Mouse (Mus musculus) left cerebral cortex, postnatal 36 days (tissue): ENCODE data around the gene Man2c1. TPM values are rescaled to one million over a fixed set of nuclear protein-coding genes. Genes with fewer than 3 reads are reported as not detected.
A peak's percentile ranks its signal among the peaks of the same experiment; 100 is the strongest.

Source experiments
- DNase-seq, 2 experiments: peaks; one replicate each; pipeline ENCODE4 v3.0.0; 2021 to 2022; ENCODE audit warnings: low spot score in 2 of 2, mixed read lengths in 1 of 2
- intact Hi-C: fragments of 180-260 bp; cut with DNase I; formaldehyde crosslinking; loops from one replicate; pipeline ENCODE4 v1.15.1; 2025
- total RNA-seq, 2 experiments: library from RNA; stranded (reverse); gene quantifications; 2 replicates each; pipeline ENCODE4 v1.2.3; 2021

Gene Man2c1
- total RNA-seq: 100 to 1,000 TPM; 107 to 172 TPM

- peak; percentile 94 for DNase-seq
- intact Hi-C loops: loop anchor here (2.0 to 5.0 kb wide), 3 partner anchors 136 to 240 kb away; partner anchors contain the start of gene Ptpn9
These were observed at the start of gene Man2c1 for GRCm38 (mm10) chr9:57130577-57131433. Man2c1 (plus strand) TSS chr9:57130690.

- DNase-seq: no peak
- intact Hi-C loops: no loop called here
These were observed 48.3 kb upstream of the Man2c1 start for GRCm38 (mm10) chr9:57082236-57082635.

GRCm38 (mm10) chr9:57117261-57117755, 13.2 kb upstream of the Man2c1 start:
- no peak for DNase-seq
- intact Hi-C loops: no loop called here

GRCm38 (mm10) chr9:57129641-57130040, 849 bp upstream of the Man2c1 start:
- no peak for DNase-seq
- intact Hi-C loops: loop anchor here (2.0 to 5.0 kb wide), 3 partner anchors 135 to 239 kb away; partner anchors contain the start of gene Ptpn9

GRCm38 (mm10) chr9:57137246-57137645, 6.8 kb downstream of the Man2c1 start:
- no peak for DNase-seq
- intact Hi-C loops: no loop called here

GRCm38 (mm10) chr9:57137777-57138176, 7.3 kb downstream of the Man2c1 start:
- intact Hi-C loops: no loop called here
- DNase-seq: no peak

GRCm38 (mm10) chr9:57138507-57138906, 8.0 kb downstream of the Man2c1 start:
- intact Hi-C loops: no loop called here

GRCm38 (mm10) chr9:57139110-57139509, 8.6 kb downstream of the Man2c1 start:
- no peak for DNase-seq
- intact Hi-C loops: no loop called here

More at GRCm38 (mm10) chr9:57138507-57138906, 8.0 kb downstream of the Man2c1 start:
- no peak for DNase-seq

GRCm38 (mm10) chr9:57139571-57139970, 9.1 kb downstream of the Man2c1 start:
- intact Hi-C loops: no loop called here
- DNase-seq: no peak

GRCm38 (mm10) chr9:57141417-57142353, 11.2 kb downstream of the Man2c1 start:
- DNase-seq: peak in 1 of 2 experiments; percentile 1
- intact Hi-C loops: no loop called here

GRCm38 (mm10) chr9:57143212-57143611, 12.7 kb downstream of the Man2c1 start:
- intact Hi-C loops: no loop called here
- DNase-seq: no peak

GRCm38 (mm10) chr9:57144830-57145229, 14.3 kb downstream of the Man2c1 start:
- no peak for DNase-seq
- intact Hi-C loops: no loop called here

- peak in 1 of 2 experiments; percentile 6 for DNase-seq
- intact Hi-C loops: no loop called here
These were observed 16.1 kb downstream of the Man2c1 start for GRCm38 (mm10) chr9:57146451-57147066.

- intact Hi-C loops: no loop called here
- DNase-seq: peak in 1 of 2 experiments; percentile 18
These were observed 17.0 kb downstream of the Man2c1 start for GRCm38 (mm10) chr9:57147205-57148143.

GRCm38 (mm10) chr9:57148144-57148878, 17.8 kb downstream of the Man2c1 start, which contains the start of gene Neil1:
Neil1 (minus strand) TSS chr9:57148305.
- intact Hi-C loops: no loop called here
- peak; percentile 90 to 91 for DNase-seq

- intact Hi-C loops: no loop called here
These were observed 18.5 kb downstream of the Man2c1 start for GRCm38 (mm10) chr9:57149021-57149420.

GRCm38 (mm10) chr9:57150192-57150591, 19.7 kb downstream of the Man2c1 start:
- intact Hi-C loops: no loop called here
- DNase-seq: no peak

More at GRCm38 (mm10) chr9:57149021-57149420, 18.5 kb downstream of the Man2c1 start:
- DNase-seq: no peak

GRCm38 (mm10) chr9:57152331-57152730, 21.8 kb downstream of the Man2c1 start:
- DNase-seq: no peak
- intact Hi-C loops: no loop called here
